Mouse (Mus musculus): ENCODE data around the gene Ttll7.

Ttll7 gene

DNA sequence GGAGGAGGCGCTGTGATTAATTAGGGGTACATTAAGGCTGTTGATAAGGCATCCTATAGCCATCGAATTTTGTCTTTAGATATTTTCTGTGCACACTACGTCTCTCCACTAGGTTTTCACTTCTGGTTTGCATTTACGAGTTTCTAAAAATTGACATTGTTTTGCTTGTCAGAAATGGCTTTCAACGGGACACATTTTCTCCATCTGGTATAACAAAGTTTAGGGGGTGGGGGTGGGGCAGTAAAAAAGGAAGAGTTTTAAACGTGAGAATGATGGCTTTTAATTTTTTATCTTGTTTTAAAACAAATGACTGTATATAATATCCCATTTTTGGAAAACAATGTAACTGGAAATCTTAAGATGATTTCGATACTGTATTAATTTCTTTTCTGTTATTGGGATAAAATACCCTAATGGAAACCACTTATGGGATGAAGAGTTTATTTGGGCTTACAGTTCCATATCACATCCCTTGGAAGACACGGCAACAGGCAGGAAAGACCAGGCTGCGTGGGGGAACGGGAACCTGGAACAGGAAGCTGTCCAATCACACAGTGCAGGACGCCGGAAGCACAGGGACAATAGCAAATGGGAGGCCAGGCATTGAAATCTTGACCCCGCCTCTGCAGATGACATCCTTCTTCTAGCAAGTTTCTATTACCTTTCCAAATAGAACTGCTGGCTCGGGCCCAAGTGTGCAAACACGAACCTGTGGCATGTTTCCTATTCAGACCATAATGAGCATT lies 142.7 kb downstream of the Ttll7 start:
- DNase-seq (ENCODE audit: low spot score in 2 of 2) = no peak

DNA sequence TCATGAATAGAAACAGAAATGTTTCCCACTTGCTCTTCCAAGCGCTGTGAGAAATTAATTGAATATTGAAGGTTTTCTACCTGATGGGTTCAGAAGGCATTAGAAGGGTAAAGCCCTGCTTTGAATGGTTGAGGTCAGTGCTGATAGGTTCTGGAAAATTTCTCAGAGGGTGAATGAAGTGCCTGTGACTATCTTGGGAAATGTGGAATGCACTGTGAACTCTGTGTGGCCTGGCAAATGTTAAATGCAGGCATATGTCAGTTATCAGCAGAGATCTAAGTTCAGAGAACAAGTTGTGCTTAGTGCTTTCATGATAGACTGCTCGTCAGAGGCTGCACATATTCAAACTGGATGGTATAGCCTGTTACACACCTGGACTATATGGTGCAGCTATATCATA lies 147.0 kb downstream of the Ttll7 start:
- no peak for DNase-seq (ENCODE audit: low spot score in 2 of 2)

DNA sequence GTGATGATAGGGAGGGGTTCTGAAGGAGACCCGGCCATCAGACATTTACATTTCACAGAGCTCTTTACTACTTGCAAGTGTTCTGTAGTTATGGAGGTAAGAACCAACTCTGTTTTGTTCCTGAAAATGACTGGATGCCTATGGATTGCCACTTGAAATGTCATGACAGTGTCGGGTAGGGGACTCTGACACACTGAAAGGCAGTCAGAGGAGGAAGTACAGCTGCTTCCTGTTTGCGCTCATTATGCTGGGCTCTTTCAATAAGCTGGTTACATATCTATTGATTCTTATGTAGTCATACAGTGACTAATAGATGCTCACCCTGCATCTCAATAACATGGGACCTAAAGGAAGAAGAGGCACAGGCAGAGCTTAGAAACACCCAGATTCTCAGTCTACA lies 148.8 kb downstream of the Ttll7 start:
- no peak for DNase-seq (ENCODE audit: low spot score in 2 of 2)

DNA sequence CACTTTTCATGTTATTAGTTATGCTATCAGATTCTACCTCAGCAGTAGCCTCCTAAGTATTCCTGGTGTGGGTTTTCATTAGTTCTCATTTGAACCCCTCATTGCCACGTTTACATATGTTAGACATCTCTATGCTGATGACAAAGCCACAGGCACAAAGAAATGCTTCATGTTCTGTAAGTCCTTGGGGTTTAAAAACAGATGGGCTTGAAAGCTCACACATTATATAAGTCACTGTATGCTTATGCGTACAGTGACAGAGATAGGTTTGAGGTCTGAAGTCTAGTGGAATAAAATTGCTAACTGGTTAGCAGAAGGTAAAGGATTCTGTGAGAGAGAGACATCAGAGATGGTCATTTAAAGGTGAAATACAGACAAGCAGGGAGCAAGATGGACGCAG lies 149.4 kb downstream of the Ttll7 start:
- no peak for DNase-seq (ENCODE audit: low spot score in 2 of 2)

DNA sequence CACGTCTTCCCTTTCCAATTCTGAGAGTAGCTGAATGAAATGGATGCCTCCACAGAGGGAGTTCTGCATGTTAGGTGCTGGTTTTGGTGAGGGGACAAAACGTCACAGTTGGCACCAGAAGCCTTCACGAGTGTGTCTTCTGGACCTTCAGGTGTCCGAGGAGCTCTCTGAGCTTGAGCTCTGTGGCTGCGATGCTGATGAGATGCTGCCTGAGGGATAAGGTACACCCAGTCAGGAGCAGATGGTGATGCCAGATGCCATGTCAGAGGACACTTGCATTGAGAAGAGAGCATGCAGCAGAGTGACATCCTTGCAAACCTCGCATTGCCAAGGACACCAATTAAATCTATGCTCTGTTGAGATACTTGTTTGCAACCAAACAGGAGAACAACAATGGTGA lies 164.3 kb downstream of the Ttll7 start:
- no peak for DNase-seq (ENCODE audit: low spot score in 2 of 2)

DNA sequence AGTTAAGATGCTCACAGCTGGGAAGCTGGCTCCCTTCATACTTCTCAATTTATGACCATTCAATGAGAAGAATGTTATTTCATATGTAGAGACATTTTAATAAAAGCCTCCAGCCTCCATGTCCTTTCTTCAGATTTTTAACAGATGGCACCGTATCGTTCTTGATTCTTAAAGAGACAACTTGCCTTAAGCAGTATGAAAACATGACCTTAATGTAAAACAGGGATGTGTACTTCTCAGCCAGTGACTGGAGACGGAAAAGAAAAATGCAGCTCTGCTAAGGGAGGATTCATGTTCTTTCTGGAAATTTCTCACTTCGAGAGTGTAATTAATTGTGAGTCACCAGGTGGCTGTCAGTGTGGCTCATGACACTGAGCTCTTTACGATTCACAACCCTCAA lies 167.3 kb downstream of the Ttll7 start:
- no peak for DNase-seq (ENCODE audit: low spot score in 2 of 2)

DNA sequence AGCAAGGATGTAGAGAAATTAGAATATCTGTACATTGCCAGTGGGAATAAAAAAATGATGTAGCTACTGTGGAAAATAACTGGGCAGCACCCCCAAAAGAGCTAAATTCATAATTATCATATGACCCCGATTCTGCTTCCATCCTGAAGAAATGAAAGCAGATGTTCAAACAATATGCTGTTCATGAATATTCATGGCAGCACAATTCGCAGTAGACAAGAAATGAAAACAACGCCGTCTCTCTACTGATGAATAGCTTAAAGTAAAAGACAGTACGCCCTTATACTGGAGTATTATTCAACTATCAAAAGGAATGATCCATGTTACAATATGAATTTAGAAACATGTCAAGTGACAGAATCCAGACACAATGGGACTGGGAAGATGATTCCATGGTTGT lies 174.1 kb downstream of the Ttll7 start:
- DNase-seq (ENCODE audit: low spot score in 2 of 2) = no peak

DNA sequence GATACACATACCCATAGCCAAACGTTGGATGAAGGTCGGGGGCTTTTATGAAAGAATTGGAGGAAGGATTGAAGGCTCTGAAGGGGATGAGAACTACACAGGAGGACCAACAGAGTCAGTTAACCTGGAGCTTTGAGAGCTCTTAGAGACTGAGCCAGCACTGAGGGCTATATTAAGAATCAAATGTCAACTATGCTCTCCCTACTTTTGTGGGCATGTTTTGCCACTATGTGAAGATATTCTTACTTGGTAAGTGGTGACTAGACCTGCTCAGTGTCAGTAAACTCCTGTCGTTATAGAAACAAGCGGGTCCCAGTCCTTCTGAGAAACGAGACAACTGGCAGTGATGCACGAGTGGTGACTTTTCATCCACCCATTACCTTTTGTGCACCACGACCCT lies 176.2 kb downstream of the Ttll7 start:
- no peak for DNase-seq (ENCODE audit: low spot score in 2 of 2)

DNA sequence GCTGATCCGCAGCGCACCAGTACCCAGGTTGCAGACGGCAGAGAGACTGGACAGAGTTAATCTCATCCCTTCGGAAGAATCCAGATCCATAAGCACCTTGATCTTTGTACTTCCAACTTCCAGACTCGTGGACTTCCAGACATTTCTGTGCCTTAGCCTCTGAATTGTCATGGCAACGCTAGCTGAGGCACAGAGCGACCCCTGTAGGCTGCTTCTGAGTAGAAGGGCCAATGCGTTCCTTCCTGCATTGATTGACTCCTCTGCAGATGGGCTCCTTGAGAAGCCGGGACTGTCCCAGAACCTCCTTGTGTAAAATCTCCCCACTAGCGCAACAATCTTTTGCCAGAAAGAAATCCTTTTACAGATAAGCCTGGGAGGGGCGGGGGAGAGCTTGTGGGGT lies 177.6 kb downstream of the Ttll7 start:
- DNase-seq (ENCODE audit: low spot score in 2 of 2) = no peak

DNA sequence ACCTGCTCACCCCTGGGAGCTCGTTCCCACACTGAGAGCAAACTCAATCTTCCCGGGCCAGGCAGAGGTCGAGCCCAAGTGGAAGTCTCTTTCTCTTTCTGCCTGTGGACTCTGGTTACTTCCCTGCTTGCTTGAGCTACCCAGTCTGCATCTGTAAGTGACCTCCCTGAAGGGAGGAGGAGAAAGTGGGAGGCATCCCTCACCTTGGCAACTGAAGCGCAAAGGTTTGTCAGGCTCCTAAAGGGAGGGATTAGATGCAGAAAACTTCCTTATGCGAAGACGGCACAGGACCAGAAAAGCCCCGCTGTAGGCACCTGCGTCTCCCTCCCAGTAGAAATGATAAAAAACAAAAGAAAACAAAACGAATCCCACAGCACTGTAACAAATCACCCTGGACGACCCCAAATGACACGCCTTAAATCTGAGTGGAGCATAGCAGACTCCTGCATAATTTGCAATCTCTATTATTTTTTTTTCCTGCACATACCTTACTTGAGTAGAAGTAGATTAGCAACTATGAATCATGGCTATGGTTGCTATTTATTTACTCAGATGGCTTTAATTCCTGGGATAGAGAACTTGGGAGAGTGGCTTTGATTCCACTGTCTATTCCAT lies 178.2 kb downstream of the Ttll7 start:
- DNase-seq (ENCODE audit: low spot score in 2 of 2) = no peak

Measured in urinary bladder, postnatal 36 days (tissue).